8 mouse cellular contexts compared by ENCODE assay signal in genomic region chr7:102221899-102222298, GRCm38 (mm10). TPM values are rescaled to one million over a fixed set of nuclear protein-coding genes. Genes with fewer than 3 reads are reported as not detected.
DNase-seq lines count a peak whose midpoint lies in the region; ATAC-seq lines count a peak whose summit lies in the region.

No protein-coding gene starts in this region.

- no peaks in the 10 kb centered on the region for H3K36me3 ChIP-seq in neural tube, embryonic 11.5 days (ENCODE audit: control insufficient read depth, insufficient read depth, low read length)
- H3K36me3 ChIP-seq in liver, embryonic 12.5 days, result 0 out of 2 replicates have a peak, but pooled peaks cover 4% of the 10 kb centered on the region

- H3K9ac ChIP-seq in neural tube, embryonic 11.5 days (ENCODE audit: low read length), result no peak overlapping the region
- no peak overlapping the region for H3K9ac ChIP-seq in liver, embryonic 12.5 days

- no peaks in the 10 kb centered on the region for H3K27me3 ChIP-seq in neural tube, embryonic 11.5 days (ENCODE audit: control insufficient read depth, insufficient read depth, low read length)
- H3K27me3 ChIP-seq in liver, embryonic 12.5 days (replicated peaks), result no peaks in the 10 kb centered on the region

- intact Hi-C loops in gastrocnemius, postnatal 14 days (cut with DNase I; ENCODE audit: low total_unique reads), result no loop called here

- H3K4me3 ChIP-seq in neural tube, embryonic 11.5 days (ENCODE audit: low read depth, low read length), result no peak overlapping the region
- peak overlapping the region; percentile 69 for H3K4me3 ChIP-seq in liver, embryonic 12.5 days

- no peaks in the 10 kb centered on the region for H3K9me3 ChIP-seq in neural tube, embryonic 11.5 days (ENCODE audit: control insufficient read depth, low read length)
- H3K9me3 ChIP-seq in liver, embryonic 12.5 days (replicated peaks), result no peaks in the 10 kb centered on the region

- WGBS in neural tube, embryonic 11.5 days, result 66% methylated on average over 1 of the region's 1 CpGs
- 37% methylated on average over 1 of the region's 1 CpGs for WGBS in liver, embryonic 12.5 days (ENCODE audit: insufficient replicate concordance)

- DNase-seq in frontal cortex, postnatal 25 days (ENCODE audit: low spot score in 2 of 2), result no peak
- no peak for DNase-seq in neural tube, embryonic 11.5 days (ENCODE audit: low spot score)
- DNase-seq in neural tube, embryonic 10.5 days (ENCODE audit: extremely low spot score, low spot score), result no peak
- DNase-seq in gastrocnemius, postnatal 14 days, result no peak

- no peak overlapping the region for H3K27ac ChIP-seq in neural tube, embryonic 11.5 days (ENCODE audit: low read depth, low read length)
- no peak overlapping the region for H3K27ac ChIP-seq in liver, embryonic 12.5 days

- no peak overlapping the region for H3K4me2 ChIP-seq in neural tube, embryonic 11.5 days (ENCODE audit: low read depth)
- H3K4me2 ChIP-seq in liver, embryonic 12.5 days, result peak overlapping the region; percentile 93

- peak; percentile 35; the same call in 1 of the 2 replicates for ATAC-seq in frontal cortex, adult (ENCODE audit: low TSS enrichment)
- ATAC-seq in neural tube, embryonic 11.5 days (ENCODE audit: insufficient read depth, low FRiP score, low TSS enrichment), result peak; percentile 36; the same call in 1 of the 2 replicates
- no peak for ATAC-seq in liver, embryonic 12.5 days
- no peak for ATAC-seq in granulocyte monocyte progenitor cell, adult 5-6 weeks (replicated peaks; ENCODE audit: poor library complexity, severe bottlenecking)
- no peak for ATAC-seq in activated CD4-positive, CD25-positive, alpha-beta regulatory T cell, adult 4 months

- no peaks in the 10 kb centered on the region for H3K4me1 ChIP-seq in neural tube, embryonic 11.5 days (ENCODE audit: control insufficient read depth, insufficient read depth, low read length)
- peaks cover 28% of the 10 kb centered on the region for H3K4me1 ChIP-seq in liver, embryonic 12.5 days

RNA-seq across cellular contexts. Expression of gene Pgap2, which starts 11.9 kb away (rescaled TPM):
- polyA plus RNA-seq in neural tube, embryonic 11.5 days (2014; fragmentation: Nextera tagmentation; extraction: Ambion mirVana), result 48.9 and 50.6 TPM in 2 replicates
- 28.5 and 28.6 TPM in 2 replicates for polyA plus RNA-seq in liver, embryonic 12.5 days (2016; fragmentation: Nextera tagmentation; extraction: Ambion mirVana)
- 62.0 and 85.6 TPM in 2 replicates for total RNA-seq in granulocyte monocyte progenitor cell, adult 5-6 weeks (2014; fragmentation: Nextera tagmentation)
- 47.1 and 48.4 TPM in 2 replicates for total RNA-seq in granulocyte monocyte progenitor cell, adult 5-6 weeks (2017)
- 10 to 100 TPM; 23.3 to 26.5 TPM for total RNA-seq in gastrocnemius, postnatal 14 days (2021)
- 10 to 100 TPM; 47.6 to 62.3 TPM for polyA plus RNA-seq in activated CD4-positive, CD25-positive, alpha-beta regulatory T cell, adult 4 months (2017; shearing (Covaris generic))

RNA-seq across cellular contexts. Expression of gene Nup98, which starts 11.9 kb away (rescaled TPM):
- polyA plus RNA-seq in neural tube, embryonic 11.5 days (2014; fragmentation: Nextera tagmentation; extraction: Ambion mirVana), result 44.5 and 45.9 TPM in 2 replicates
- polyA plus RNA-seq in liver, embryonic 12.5 days (2016; fragmentation: Nextera tagmentation; extraction: Ambion mirVana), result 30.4 and 31.0 TPM in 2 replicates
- total RNA-seq in granulocyte monocyte progenitor cell, adult 5-6 weeks (2014; fragmentation: Nextera tagmentation), result 59.8 and 78.4 TPM in 2 replicates
- total RNA-seq in granulocyte monocyte progenitor cell, adult 5-6 weeks (2017), result 42.2 and 45.3 TPM in 2 replicates
- total RNA-seq in gastrocnemius, postnatal 14 days (2021), result 10 to 100 TPM; 22.5 to 24.2 TPM
- 10 to 100 TPM; 33.8 to 33.9 TPM for polyA plus RNA-seq in activated CD4-positive, CD25-positive, alpha-beta regulatory T cell, adult 4 months (2017; shearing (Covaris generic))

RNA-seq across cellular contexts. Expression of gene Rhog, which starts 34.0 kb away (rescaled TPM):
- 35.1 and 38.8 TPM in 2 replicates for polyA plus RNA-seq in neural tube, embryonic 11.5 days (2014; fragmentation: Nextera tagmentation; extraction: Ambion mirVana)
- polyA plus RNA-seq in liver, embryonic 12.5 days (2016; fragmentation: Nextera tagmentation; extraction: Ambion mirVana), result 61.3 and 63.3 TPM in 2 replicates
- total RNA-seq in granulocyte monocyte progenitor cell, adult 5-6 weeks (2014; fragmentation: Nextera tagmentation), result 277 and 290 TPM in 2 replicates
- total RNA-seq in granulocyte monocyte progenitor cell, adult 5-6 weeks (2017), result 52.9 and 57.3 TPM in 2 replicates
- 10 to 100 TPM; 21.9 to 22.6 TPM for total RNA-seq in gastrocnemius, postnatal 14 days (2021)
- polyA plus RNA-seq in activated CD4-positive, CD25-positive, alpha-beta regulatory T cell, adult 4 months (2017; shearing (Covaris generic)), result 100 to 1,000 TPM; 179 to 195 TPM

RNA-seq across cellular contexts. Expression of gene Stim1, which starts 45.7 kb away (rescaled TPM):
- polyA plus RNA-seq in neural tube, embryonic 11.5 days (2014; fragmentation: Nextera tagmentation; extraction: Ambion mirVana), result 11.0 and 11.2 TPM in 2 replicates
- 19.5 and 19.9 TPM in 2 replicates for polyA plus RNA-seq in liver, embryonic 12.5 days (2016; fragmentation: Nextera tagmentation; extraction: Ambion mirVana)
- total RNA-seq in granulocyte monocyte progenitor cell, adult 5-6 weeks (2014; fragmentation: Nextera tagmentation), result 30.5 and 48.2 TPM in 2 replicates
- 22.9 and 28.3 TPM in 2 replicates for total RNA-seq in granulocyte monocyte progenitor cell, adult 5-6 weeks (2017)
- total RNA-seq in gastrocnemius, postnatal 14 days (2021), result 100 to 1,000 TPM; 198 to 210 TPM
- polyA plus RNA-seq in activated CD4-positive, CD25-positive, alpha-beta regulatory T cell, adult 4 months (2017; shearing (Covaris generic)), result 10 to 100 TPM; 39.4 to 46.8 TPM

Comparison
In these comparisons a context has a peak if more than half of its experiments do, and no peak if none do; other contexts are left out.
1. ATAC-seq: peak in frontal cortex, adult (single experiment) and neural tube, embryonic 11.5 days (single experiment); none in liver, embryonic 12.5 days (single experiment), granulocyte monocyte progenitor cell, adult 5-6 weeks (single experiment) and activated CD4-positive, CD25-positive, alpha-beta regulatory T cell, adult 4 months (single experiment).